ENCODE assay signal across 10 mouse cellular contexts in genomic region chr19:3930262-3931057, GRCm38 (mm10). TPM values are rescaled to one million over a fixed set of nuclear protein-coding genes. Genes with fewer than 3 reads are reported as not detected.
DNase-seq lines count a peak whose midpoint lies in the region; ATAC-seq and TF ChIP-seq lines count a peak whose summit lies in the region.
"Had no signal": no experiment of that assay in that cellular context is flagged by ENCODE, and none has a peak within 500 bp of the region (broad histone marks: within the 10 kb centered on the region; RNA-seq: fewer than 3 reads in every experiment).

No protein-coding gene starts in this region.

- H3K79me2 ChIP-seq in MEL (ENCODE audit: control insufficient read depth, insufficient read depth, low read length, poor library complexity), result no peaks in the 10 kb centered on the region; the same call in 1 of the 2 replicates

- no peak overlapping the region for H3K4me2 ChIP-seq in kidney, embryonic 15.5 days
- no peak overlapping the region for H3K4me2 ChIP-seq in midbrain, embryonic 16.5 days (ENCODE audit: low read length)

- DNase-seq in kidney, postnatal 10 days, result no peak
- no peak for DNase-seq in MEL (ENCODE audit: low read depth, low spot score)
- DNase-seq in right cerebral cortex, postnatal 14 days, result no peak
- no peak for DNase-seq in yolk sac, embryonic 10.5 days (ENCODE audit: low spot score)
- DNase-seq in gastrocnemius, adult 18-20 months (ENCODE audit: low spot score), result no peak

- ATAC-seq in kidney, embryonic 15.5 days (replicated peaks; ENCODE audit: low FRiP score), result no peak
- no peak for ATAC-seq in midbrain, embryonic 16.5 days

- H3K9ac ChIP-seq in kidney, embryonic 15.5 days, result no peak overlapping the region; the same call in 1 of the 2 replicates
- H3K9ac ChIP-seq in MEL (ENCODE audit: control insufficient read depth, low read depth, low read length, poor library complexity, severe bottlenecking), result no peak overlapping the region
- no peak overlapping the region for H3K9ac ChIP-seq in midbrain, embryonic 16.5 days (ENCODE audit: low read depth, low read length)

- no peak for TF ChIP-seq POLR2A in MEL (IDR thresholded peaks at IDR 0.05; ENCODE audit: control insufficient read depth in 1 of 2, insufficient read depth in 1 of 2, low read depth in 1 of 2, low read length in 2 of 2, poor library complexity in 1 of 2)
- TF ChIP-seq POLR2A in cortical plate, adult 2 months (IDR thresholded peaks at IDR 0.05; ENCODE audit: extremely low read depth, insufficient read depth, low read length), result no peak

- H3K4me1 ChIP-seq in kidney, embryonic 15.5 days, result peaks cover 35% of the 10 kb centered on the region
- peaks cover 0 to 12% of the 10 kb centered on the region in 2 experiments; a peak in 2 of 4 replicates for H3K4me1 ChIP-seq in MEL (ENCODE audit: control insufficient read depth in 1 of 2, insufficient read depth in 2 of 2, low read length in 2 of 2)
- peaks cover 1% of the 10 kb centered on the region; the same call in 1 of the 2 replicates for H3K4me1 ChIP-seq in cortical plate, adult 2 months (ENCODE audit: control insufficient read depth, insufficient read depth, low read length)
- peaks cover 6% of the 10 kb centered on the region for H3K4me1 ChIP-seq in midbrain, embryonic 16.5 days (ENCODE audit: control insufficient read depth, insufficient read depth, low read length)

- TF ChIP-seq RAD21 in MEL (IDR thresholded peaks at IDR 0.05; ENCODE audit: low read depth, low read length), result no peak

- no peak for TF ChIP-seq CTCF in MEL (IDR thresholded peaks at IDR 0.05 in 2 of 3, conservative IDR thresholded peaks at IDR 0.05 in 1 of 3; ENCODE audit: control insufficient read depth in 1 of 3, insufficient read depth in 1 of 3, low read depth in 2 of 3, low read length in 3 of 3, poor library complexity in 1 of 3, severe bottlenecking in 1 of 3)
- TF ChIP-seq CTCF in cortical plate, adult 2 months (IDR thresholded peaks at IDR 0.05; ENCODE audit: extremely low read depth, insufficient read depth, low read length), result no peak

- no peaks in the 10 kb centered on the region for H3K27me3 ChIP-seq in kidney, embryonic 15.5 days
- H3K27me3 ChIP-seq in MEL (ENCODE audit: control insufficient read depth in 1 of 2, insufficient read depth in 2 of 2, low read length in 2 of 2), result no peaks in the 10 kb centered on the region; a peak in 1 of 4 replicates
- H3K27me3 ChIP-seq in midbrain, embryonic 16.5 days (ENCODE audit: control insufficient read depth, insufficient read depth, low read depth, low read length), result peaks cover 3% of the 10 kb centered on the region

- no peaks in the 10 kb centered on the region for H3K9me3 ChIP-seq in kidney, embryonic 15.5 days (replicated peaks)
- H3K9me3 ChIP-seq in MEL (replicated peaks; ENCODE audit: insufficient read depth, low read length), result no peaks in the 10 kb centered on the region
- H3K9me3 ChIP-seq in midbrain, embryonic 16.5 days (replicated peaks; ENCODE audit: control insufficient read depth, low read length, poor library complexity, severe bottlenecking), result no peaks in the 10 kb centered on the region

- 56% methylated on average over 21 of the region's 21 CpGs for WGBS in kidney, embryonic 15.5 days
- WGBS in midbrain, embryonic 16.5 days, result 73% methylated on average over 21 of the region's 21 CpGs

- H3K36me3 ChIP-seq in kidney, embryonic 15.5 days, result no peaks in the 10 kb centered on the region
- H3K36me3 ChIP-seq in MEL (ENCODE audit: control insufficient read depth in 1 of 2, insufficient read depth in 2 of 2, low read length in 2 of 2), result peaks cover 0 to 2% of the 10 kb centered on the region in 2 experiments; a peak in 1 of 4 replicates
- H3K36me3 ChIP-seq in midbrain, embryonic 16.5 days (ENCODE audit: control insufficient read depth, insufficient read depth, low read length), result no peaks in the 10 kb centered on the region

- H3K27ac ChIP-seq in kidney, embryonic 15.5 days, result peak overlapping the region; percentile 81
- no peak overlapping the region for H3K27ac ChIP-seq in MEL (ENCODE audit: control insufficient read depth, low read depth, low read length)
- H3K27ac ChIP-seq in cortical plate, adult 2 months (ENCODE audit: insufficient read depth, low read length), result peak overlapping the region; percentile 4
- peak overlapping the region; percentile 55; the same call in 1 of the 2 replicates for H3K27ac ChIP-seq in midbrain, embryonic 16.5 days (ENCODE audit: low read length)

- no peak for TF ChIP-seq EP300 in MEL (IDR thresholded peaks at IDR 0.05; ENCODE audit: low read depth in 1 of 2, low read length in 2 of 2)

- no peak overlapping the region for H3K4me3 ChIP-seq in kidney, embryonic 15.5 days (replicated peaks)
- no peak overlapping the region for H3K4me3 ChIP-seq in MEL (ENCODE audit: control insufficient read depth in 1 of 2, insufficient read depth in 1 of 2, low read depth in 2 of 2, low read length in 2 of 2)
- H3K4me3 ChIP-seq in cortical plate, adult 2 months (ENCODE audit: insufficient read depth, low read length), result no peak overlapping the region
- H3K4me3 ChIP-seq in midbrain, embryonic 16.5 days (ENCODE audit: low read depth, low read length), result no peak overlapping the region

TF ChIP-seq in MEL, 35 proteins besides CTCF, POLR2A, EP300 and RAD21:
- TF ChIP-seq CHD1 (IDR thresholded peaks at IDR 0.05; ENCODE audit: low read depth, low read length), result no peak
- no peak for TF ChIP-seq E2F4 (IDR thresholded peaks at IDR 0.05; ENCODE audit: borderline replicate concordance, low read depth, low read length)
- TF ChIP-seq USF1 (IDR thresholded peaks at IDR 0.05; ENCODE audit: low read depth, low read length), result peak; percentile 67

RNA-seq across cellular contexts. Expression of gene Aldh3b1, which starts 0.9 kb away (rescaled TPM):
- polyA plus RNA-seq in kidney, embryonic 15.5 days (2015; fragmentation: Nextera tagmentation; extraction: Ambion mirVana), result 2.9 and 4.1 TPM in 2 replicates
- total RNA-seq in MEL (2012; rRNA removed), result 0.07 and 0.08 TPM in 2 replicates
- under 1 TPM in 1 of 2 experiments, not detected in 1; 0.10 TPM for polyA plus RNA-seq in MEL (2012; ENCODE audit: insufficient read depth in 1 of 2, insufficient read length in 2 of 2, low read depth in 1 of 2, low replicate concordance in 2 of 2, missing spikeins in 1 of 2)
- 6.9 and 8.1 TPM in 2 replicates for polyA plus RNA-seq in cortical plate, adult 2 months (2012; rRNA removed)
- 1.8 and 2.0 TPM in 2 replicates for polyA plus RNA-seq in midbrain, embryonic 16.5 days (2015; fragmentation: Nextera tagmentation; extraction: Ambion mirVana)
- total RNA-seq in gastrocnemius, adult 18-20 months (2021), result under 1 TPM; 0.62 to 0.83 TPM

RNA-seq across cellular contexts. Expression of gene Unc93b1, which starts 4.5 kb away (rescaled TPM):
- 18.3 and 21.2 TPM in 2 replicates for polyA plus RNA-seq in kidney, embryonic 15.5 days (2015; fragmentation: Nextera tagmentation; extraction: Ambion mirVana)
- 4.3 and 4.7 TPM in 2 replicates for total RNA-seq in MEL (2012; rRNA removed)
- polyA plus RNA-seq in MEL (2012; ENCODE audit: insufficient read depth in 1 of 2, insufficient read length in 2 of 2, low read depth in 1 of 2, low replicate concordance in 2 of 2, missing spikeins in 1 of 2), result 1 to 10 TPM in 1 of 2 experiments, not detected in 1; 8.2 TPM
- polyA plus RNA-seq in cortical plate, adult 2 months (2012; rRNA removed), result 33.5 and 36.5 TPM in 2 replicates
- 9.7 and 9.9 TPM in 2 replicates for polyA plus RNA-seq in midbrain, embryonic 16.5 days (2015; fragmentation: Nextera tagmentation; extraction: Ambion mirVana)
- 1 to 10 TPM; 3.2 to 5.8 TPM for total RNA-seq in gastrocnemius, adult 18-20 months (2021)

RNA-seq across cellular contexts. Expression of gene Ndufs8, which starts 17.9 kb away (rescaled TPM):
- polyA plus RNA-seq in kidney, embryonic 15.5 days (2015; fragmentation: Nextera tagmentation; extraction: Ambion mirVana), result 344 and 353 TPM in 2 replicates
- total RNA-seq in MEL (2012; rRNA removed), result 204 and 205 TPM in 2 replicates
- polyA plus RNA-seq in MEL (2012; ENCODE audit: insufficient read depth in 1 of 2, insufficient read length in 2 of 2, low read depth in 1 of 2, low replicate concordance in 2 of 2, missing spikeins in 1 of 2), result 100 to 1,000 TPM in 1 of 2 experiments, not detected in 1; 243 TPM
- 274 and 288 TPM in 2 replicates for polyA plus RNA-seq in cortical plate, adult 2 months (2012; rRNA removed)
- 229 and 245 TPM in 2 replicates for polyA plus RNA-seq in midbrain, embryonic 16.5 days (2015; fragmentation: Nextera tagmentation; extraction: Ambion mirVana)
- 100 to 1,000 TPM; 257 to 270 TPM for total RNA-seq in gastrocnemius, adult 18-20 months (2021)

RNA-seq across cellular contexts. Expression of gene Tcirg1, which starts 23.5 kb away (rescaled TPM):
- polyA plus RNA-seq in kidney, embryonic 15.5 days (2015; fragmentation: Nextera tagmentation; extraction: Ambion mirVana), result 43.9 and 54.6 TPM in 2 replicates
- total RNA-seq in MEL (2012; rRNA removed), result 17.0 and 21.4 TPM in 2 replicates
- 10 to 100 TPM in 1 of 2 experiments, not detected in 1; 32.6 TPM for polyA plus RNA-seq in MEL (2012; ENCODE audit: insufficient read depth in 1 of 2, insufficient read length in 2 of 2, low read depth in 1 of 2, low replicate concordance in 2 of 2, missing spikeins in 1 of 2)
- polyA plus RNA-seq in cortical plate, adult 2 months (2012; rRNA removed), result 34.4 and 38.4 TPM in 2 replicates
- polyA plus RNA-seq in midbrain, embryonic 16.5 days (2015; fragmentation: Nextera tagmentation; extraction: Ambion mirVana), result 12.5 and 12.6 TPM in 2 replicates
- 1 to 10 TPM; 2.5 to 4.0 TPM for total RNA-seq in gastrocnemius, adult 18-20 months (2021)

RNA-seq across cellular contexts. Expression of gene Aldh3b3, which starts 28.0 kb away (rescaled TPM):
- polyA plus RNA-seq in kidney, embryonic 15.5 days (2015; fragmentation: Nextera tagmentation; extraction: Ambion mirVana), result 0.06 TPM in 1 of 2 replicates, not detected in the other
- not detected in 2 replicates for total RNA-seq in MEL (2012; rRNA removed)
- polyA plus RNA-seq in MEL (2012; ENCODE audit: insufficient read depth in 1 of 2, insufficient read length in 2 of 2, low read depth in 1 of 2, low replicate concordance in 2 of 2, missing spikeins in 1 of 2), result not detected
- polyA plus RNA-seq in cortical plate, adult 2 months (2012; rRNA removed), result not detected in 2 replicates
- polyA plus RNA-seq in midbrain, embryonic 16.5 days (2015; fragmentation: Nextera tagmentation; extraction: Ambion mirVana), result not detected in 2 replicates
- not detected for total RNA-seq in gastrocnemius, adult 18-20 months (2021)
- total RNA-seq: neutrophil, adult 5-6 weeks had no signal
- polyA plus RNA-seq: intestine, embryonic 14.5 days had no signal
